Mouse (Mus musculus) C2C12 (cell line): ENCODE measurements at regions not wholly inside any gene's neighbourhood (a gene's known extent, or its start where the extent isn't known, plus 50 kb on each side); places are given as distances from the start of the nearest gene placed in this dataset.

Source experiments
- H3K27me3 ChIP-seq: one replicate; pipeline ENCODE4 v1.6.1; 2011; ENCODE audit not compliant: control insufficient read depth, insufficient read depth, insufficient read length
- H3K36me3 ChIP-seq: one replicate; pipeline ENCODE4 v1.6.1; 2011; ENCODE audit not compliant: control insufficient read depth, insufficient read depth
- H3K4me3 ChIP-seq: one replicate; pipeline ENCODE4 v1.5.1; 2011; ENCODE audit warnings: mild to moderate bottlenecking, control low read depth; ENCODE audit not compliant: poor library complexity, insufficient read depth, severe bottlenecking
- H3K79me2 ChIP-seq: one replicate; pipeline ENCODE4 v1.6.1; 2011; ENCODE audit not compliant: control insufficient read depth, insufficient read depth
- H3K79me3 ChIP-seq: one replicate; pipeline ENCODE4 v1.6.1; 2011; ENCODE audit warnings: low read depth, control low read depth
- H3ac ChIP-seq: one replicate; pipeline ENCODE3; 2011; ENCODE audit warnings: low read depth; ENCODE audit not compliant: control insufficient read depth, insufficient read length
- CEBPB ChIP-seq: IDR thresholded peaks from one replicate; pipeline ENCODE4 v1.6.1; 2011; ENCODE audit warnings: low read depth, mild to moderate bottlenecking, control low read depth, moderate library complexity
- CTCF ChIP-seq: IDR thresholded peaks from one replicate; pipeline ENCODE4 v1.5.1; 2011; ENCODE audit not compliant: control insufficient read depth, insufficient read depth, insufficient read length
- FOSL1 ChIP-seq: IDR thresholded peaks from one replicate; pipeline ENCODE4 v1.8.0; 2011; ENCODE audit warnings: mild to moderate bottlenecking, low read length; ENCODE audit not compliant: poor library complexity, insufficient read depth, severe bottlenecking
- MAX ChIP-seq: IDR thresholded peaks from one replicate; pipeline ENCODE4 v1.6.1; 2011; ENCODE audit warnings: mild to moderate bottlenecking, control low read depth
- MYOD1 ChIP-seq: IDR thresholded peaks from one replicate; pipeline ENCODE4 v1.6.1; 2011; ENCODE audit warnings: low read depth; ENCODE audit not compliant: control insufficient read depth, insufficient read length
- MYOG ChIP-seq: IDR thresholded peaks from one replicate; pipeline ENCODE4 v1.6.1; 2011; ENCODE audit not compliant: control insufficient read depth, insufficient read length; ENCODE audit errors: extremely low read depth
- USF1 ChIP-seq: IDR thresholded peaks from one replicate; pipeline ENCODE4 v1.6.1; 2011; ENCODE audit warnings: low read depth, mild to moderate bottlenecking, control low read depth, moderate library complexity

DNA sequence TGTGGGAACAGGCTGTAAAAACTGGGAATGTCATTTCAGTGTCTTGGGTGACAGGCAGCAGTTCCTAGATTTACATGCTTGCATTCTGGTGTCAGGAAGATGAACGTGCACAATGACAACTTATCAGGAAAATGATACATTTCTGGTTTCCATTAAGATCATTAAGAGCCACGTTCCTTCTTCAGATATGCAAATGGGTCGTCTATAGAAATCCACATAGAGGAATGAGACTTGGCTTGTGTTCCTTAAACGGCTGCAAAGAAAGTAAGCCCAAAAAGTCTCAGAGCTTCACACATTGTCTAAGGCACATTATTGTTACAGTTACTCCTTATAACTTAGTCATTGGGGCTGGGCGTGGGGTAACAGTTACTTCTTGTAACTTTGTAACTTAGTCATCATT is 314.4 kb downstream of the Ttll7 start:
- Histone ChIP-seq H3K27me3 (no peaks in the 10 kb centered on the region), H3K79me2 (no peaks in the 10 kb centered on the region), H3K79me3 (no peaks in the 10 kb centered on the region), H3K36me3 (no peaks in the 10 kb centered on the region), H3ac (no peak overlapping the region), H3K4me3 (no peak overlapping the region)
- TF ChIP-seq MYOD1 = no peak
- no peak for TF ChIP-seq FOSL1
- TF ChIP-seq MAX = no peak
- no peak for TF ChIP-seq USF1
- no peak for TF ChIP-seq CTCF
- no peak for TF ChIP-seq MYOG
- no peak for TF ChIP-seq CEBPB

DNA sequence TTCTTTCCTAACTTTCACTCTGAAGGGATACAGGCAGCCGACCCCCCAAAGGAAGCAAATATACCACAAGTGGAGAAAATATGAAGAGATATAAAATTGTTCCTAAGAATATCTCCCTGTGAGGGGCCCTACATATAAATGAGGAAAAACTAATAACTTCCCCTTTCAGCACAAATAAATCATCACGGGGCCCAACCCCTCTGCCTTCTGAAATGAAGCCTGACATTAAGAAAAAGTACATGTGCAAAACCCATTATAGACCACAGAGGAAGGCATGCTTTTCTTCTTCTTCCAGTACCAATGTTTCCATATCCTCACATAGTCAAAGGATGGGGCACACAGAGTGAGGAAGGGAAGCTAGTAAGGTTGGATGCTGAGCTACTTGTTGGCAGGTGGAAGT is 317.0 kb downstream of the Ttll7 start:
- no peaks in the 10 kb centered on the region for H3K79me2 ChIP-seq
- no peaks in the 10 kb centered on the region for H3K36me3 ChIP-seq
- H3K79me3 ChIP-seq = no peaks in the 10 kb centered on the region
- H3K4me3 ChIP-seq = no peak overlapping the region
- no peaks in the 10 kb centered on the region for H3K27me3 ChIP-seq
- H3ac ChIP-seq = no peak overlapping the region
- TF ChIP-seq FOSL1 (no peak), MYOD1 (no peak), USF1 (no peak), MYOG (no peak), CTCF (no peak), MAX (no peak)

DNA sequence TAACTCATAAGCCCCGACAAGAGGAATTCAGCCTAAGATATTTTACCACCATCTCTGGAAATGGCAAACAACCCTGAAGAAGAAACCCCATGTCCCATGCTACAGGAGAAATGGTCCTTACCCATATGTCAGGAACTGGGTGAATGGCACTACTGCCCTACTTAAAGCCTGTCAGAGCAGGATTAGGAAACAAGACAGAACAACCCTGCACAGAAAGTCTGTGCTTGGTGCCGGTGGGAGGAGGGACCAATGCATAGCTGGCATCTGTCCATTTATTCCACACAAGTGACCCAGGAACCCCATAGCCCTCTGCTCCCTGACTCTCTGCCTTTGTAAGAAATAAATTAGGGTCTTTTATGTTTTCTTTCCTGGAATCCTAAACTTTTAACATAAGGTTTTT is 317.9 kb downstream of the Ttll7 start:
- no peaks in the 10 kb centered on the region for H3K36me3 ChIP-seq
- no peaks in the 10 kb centered on the region for H3K27me3 ChIP-seq
- no peaks in the 10 kb centered on the region for H3K79me2 ChIP-seq
- H3K79me3 ChIP-seq = no peaks in the 10 kb centered on the region
- H3ac ChIP-seq = no peak overlapping the region
- H3K4me3 ChIP-seq = no peak overlapping the region
- TF ChIP-seq CTCF (no peak), MYOD1 (no peak), FOSL1 (no peak), USF1 (no peak), CEBPB (no peak), MAX (no peak), MYOG (no peak)

DNA sequence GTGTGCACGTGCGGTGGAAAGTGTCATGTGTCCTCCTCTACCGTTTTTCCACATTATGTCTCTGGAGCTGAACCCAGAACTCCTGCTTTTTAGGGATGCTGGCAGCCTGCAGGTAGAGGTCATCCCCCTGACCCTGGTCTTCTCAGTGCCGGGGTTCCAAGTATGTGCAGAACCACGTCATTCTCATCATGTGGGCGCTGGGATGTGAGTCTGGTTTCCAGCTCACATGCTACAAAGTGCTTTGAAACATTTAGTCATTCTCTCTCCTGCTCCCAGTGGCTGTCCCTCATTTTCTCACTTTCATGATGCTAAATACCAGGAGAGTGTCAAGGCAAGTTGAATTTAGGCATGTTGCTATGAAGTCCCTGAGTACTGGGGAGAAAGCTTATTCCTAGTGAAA is 326.6 kb downstream of the Ttll7 start:
- TF ChIP-seq MAX = no peak
- TF ChIP-seq MYOG = no peak
- no peak for TF ChIP-seq CTCF
- no peak for TF ChIP-seq CEBPB
- TF ChIP-seq FOSL1 = no peak
- TF ChIP-seq USF1 = no peak
- no peak for TF ChIP-seq MYOD1
- H3K79me3 ChIP-seq = no peaks in the 10 kb centered on the region
- H3K79me2 ChIP-seq = no peaks in the 10 kb centered on the region
- no peak overlapping the region for H3K4me3 ChIP-seq
- no peaks in the 10 kb centered on the region for H3K36me3 ChIP-seq
- no peak overlapping the region for H3ac ChIP-seq
- H3K27me3 ChIP-seq = peaks cover 4% of the 10 kb centered on the region

DNA sequence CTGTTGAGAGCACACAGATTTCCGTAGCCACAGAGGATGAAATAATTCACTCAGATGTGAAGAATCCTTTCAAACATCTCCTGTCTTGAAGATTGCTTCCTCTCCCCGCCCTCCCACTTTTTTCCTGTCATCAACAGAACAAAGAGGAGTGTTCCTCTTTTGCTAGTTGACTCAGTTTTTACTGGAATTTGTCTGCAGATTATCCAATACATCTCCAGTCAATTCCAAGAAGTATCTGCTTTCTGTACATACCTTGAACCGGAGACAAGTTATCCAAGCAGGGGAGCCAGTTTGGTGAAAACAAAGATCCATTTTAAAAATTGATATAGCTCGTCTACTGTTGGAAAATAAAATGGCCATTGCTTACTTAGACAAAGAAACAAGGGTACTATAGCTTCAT is 328.5 kb downstream of the Ttll7 start:
- TF ChIP-seq MYOD1 = no peak
- no peak for TF ChIP-seq FOSL1
- no peak for TF ChIP-seq USF1
- TF ChIP-seq CEBPB = no peak
- TF ChIP-seq CTCF = no peak
- TF ChIP-seq MYOG = no peak
- TF ChIP-seq MAX = no peak
- H3K79me3 ChIP-seq = no peaks in the 10 kb centered on the region
- H3ac ChIP-seq = no peak overlapping the region
- peaks cover 4% of the 10 kb centered on the region for H3K27me3 ChIP-seq
- H3K36me3 ChIP-seq = no peaks in the 10 kb centered on the region
- H3K79me2 ChIP-seq = no peaks in the 10 kb centered on the region
- no peak overlapping the region for H3K4me3 ChIP-seq
